ENCODE assay signal across 15 mouse cellular contexts in the genomic region with DNA sequence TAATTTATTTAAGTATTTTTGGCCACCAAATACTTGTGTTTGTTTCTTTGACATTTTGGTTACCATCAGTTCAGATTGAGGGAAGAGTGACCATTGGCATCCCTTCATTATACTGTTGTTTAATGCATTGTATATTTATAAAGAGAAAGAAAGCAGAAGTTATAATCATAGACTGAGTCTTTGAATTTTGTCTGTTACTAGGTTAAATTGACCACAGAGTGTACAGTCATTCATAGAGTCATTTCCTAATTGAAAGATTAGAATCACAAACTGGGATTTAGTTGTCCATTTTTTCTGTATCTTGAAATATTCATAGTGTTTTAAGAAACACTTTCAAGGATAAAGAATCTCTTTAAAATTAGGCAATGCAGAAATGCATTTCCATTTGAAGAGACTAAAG.
"Had no signal": no experiment of that assay in that cellular context is flagged by ENCODE, and none has a peak within 500 bp of the region (broad histone marks: within the 10 kb centered on the region; RNA-seq: fewer than 3 reads in every experiment).

No protein-coding gene starts in this region.

- H3K4me2 ChIP-seq: lung, embryonic 15.5 days; midbrain, embryonic 11.5 days; midbrain, embryonic 13.5 days; midbrain, embryonic 15.5 days; neural tube, embryonic 12.5 days had no signal

- H3K9me3 ChIP-seq: lung, embryonic 15.5 days; megakaryocyte, embryonic 14.5 days; midbrain, embryonic 13.5 days; midbrain, embryonic 15.5 days; neural tube, embryonic 12.5 days had no signal

- H3K27ac ChIP-seq: lung, embryonic 15.5 days; midbrain, embryonic 13.5 days; midbrain, embryonic 15.5 days; neural tube, embryonic 12.5 days had no signal

- DNase-seq: liver, postnatal 0 days; lung, adult 2 months; lung, postnatal 10 days; lung, postnatal 4 days; right cerebral cortex, postnatal 14 days; spleen, adult 18-20 months; thymus, adult 18-20 months; thymus, postnatal 14 days; thymus, postnatal 36 days had no signal

- H3K27me3 ChIP-seq: lung, embryonic 15.5 days; megakaryocyte, embryonic 14.5 days; midbrain, embryonic 13.5 days; midbrain, embryonic 15.5 days; neural tube, embryonic 12.5 days had no signal

- H3K4me1 ChIP-seq: lung, embryonic 15.5 days; megakaryocyte, embryonic 14.5 days; midbrain, embryonic 13.5 days; midbrain, embryonic 15.5 days; neural tube, embryonic 12.5 days had no signal

- ATAC-seq: liver, postnatal 0 days; midbrain, embryonic 13.5 days; midbrain, embryonic 15.5 days had no signal

- H3K36me3 ChIP-seq: lung, embryonic 15.5 days; midbrain, embryonic 13.5 days; midbrain, embryonic 15.5 days; neural tube, embryonic 12.5 days had no signal

- H3K4me3 ChIP-seq: lung, embryonic 15.5 days; megakaryocyte, embryonic 14.5 days; midbrain, embryonic 13.5 days; midbrain, embryonic 15.5 days; neural tube, embryonic 12.5 days had no signal

- H3K9ac ChIP-seq: liver, postnatal 0 days; lung, embryonic 15.5 days; midbrain, embryonic 13.5 days; midbrain, embryonic 15.5 days; neural tube, embryonic 12.5 days had no signal
